Mouse (Mus musculus): ENCODE data around the gene Hoxa11. TPM values are rescaled to one million over a fixed set of nuclear protein-coding genes. Genes with fewer than 3 reads are reported as not detected.
A peak's percentile ranks its signal among the peaks of the same experiment; 100 is the strongest.

Hoxa11 gene
- polyA plus RNA-seq, 1 experiment from 2014 or later, result not detected

DNA sequence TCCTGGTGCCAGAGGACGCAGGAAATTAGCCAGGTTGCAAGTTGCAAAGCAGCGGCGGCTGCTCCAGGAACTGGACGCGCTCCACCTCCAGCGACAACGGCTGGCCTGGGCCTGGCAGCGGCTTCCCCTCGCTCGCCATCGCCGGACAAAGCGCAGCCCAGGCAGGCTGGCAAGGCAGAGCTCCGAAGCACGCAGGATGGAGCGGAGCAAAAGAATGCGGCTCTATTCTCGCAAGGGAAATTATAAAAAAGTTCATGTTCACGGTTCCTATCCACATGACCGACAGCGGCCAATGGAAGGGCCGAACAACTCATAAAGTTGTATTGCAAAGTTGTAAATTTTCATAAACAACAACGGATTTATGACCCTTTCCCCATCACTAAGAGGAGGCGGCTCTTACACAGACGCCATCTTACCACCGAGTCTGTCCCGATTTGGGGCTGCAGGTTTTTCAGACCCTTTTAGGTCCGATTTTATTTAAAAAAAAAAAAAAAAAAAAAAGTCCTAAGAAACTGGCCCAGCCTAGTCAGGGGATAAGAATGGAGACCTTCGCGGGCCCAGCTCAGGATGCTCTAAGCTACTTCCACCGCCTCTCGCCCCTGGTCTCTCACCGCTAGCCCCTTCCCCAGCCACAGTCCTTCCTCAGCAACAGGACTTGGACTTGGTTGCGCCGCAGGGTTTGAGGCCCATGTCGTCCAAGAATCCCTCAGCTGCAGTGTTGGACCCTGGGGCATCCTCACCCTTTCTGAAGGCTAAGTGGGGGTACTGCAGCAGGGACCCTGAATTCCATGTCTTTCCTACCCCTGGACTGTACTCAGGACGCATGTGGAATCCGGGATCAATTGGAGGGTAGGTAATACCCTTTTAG lies 32.3 kb downstream of the Hoxa11 start, which contains the start of the genes Hoxa3 and Gm28308:
Gene Hoxa3, minus strand, starts transcription at position 218 of the 868 bp plus-strand sequence.
Gene Gm28308, minus strand, starts transcription at position 221 of the 868 bp plus-strand sequence.
- Histone ChIP-seq H3K27ac (replicated peaks; ENCODE audit: low read depth, low read length) (no peak within 1 kb of the TSS), H3K4me2 (ENCODE audit: low read length) (no peak within 1 kb of the TSS)
- no peak for ATAC-seq (ENCODE audit: low FRiP score, low TSS enrichment)

GRCm38 (mm10) chr6:52212556-52213118 lies 33.0 kb downstream of the Hoxa11 start:
- DNase-seq (no peak), ATAC-seq (ENCODE audit: low FRiP score, low TSS enrichment) (no peak)
- Histone ChIP-seq H3K9ac (replicated peaks; ENCODE audit: low read length) (no peak overlapping the region), H3K27ac (replicated peaks; ENCODE audit: low read depth, low read length) (no peak overlapping the region), H3K27me3 (ENCODE audit: control insufficient read depth, insufficient read depth, low read length) (peaks cover 99% of the 10 kb centered on the region), H3K36me3 (ENCODE audit: control insufficient read depth, insufficient read depth, low read length) (no peaks in the 10 kb centered on the region), H3K4me1 (ENCODE audit: control insufficient read depth, insufficient read depth, low read length) (0 out of 2 replicates have a peak, but pooled peaks cover 3% of the 10 kb centered on the region), H3K9me3 (ENCODE audit: control insufficient read depth, low read length) (no peaks in the 10 kb centered on the region), H3K4me2 (ENCODE audit: low read length) (no peak overlapping the region), H3K4me3 (replicated peaks; ENCODE audit: low read depth, low read length) (no peak overlapping the region)
- WGBS, result 3% methylated on average over 22 of the region's 22 CpGs

More for the DNA sequence above, 32.3 kb downstream of the Hoxa11 start, which contains the start of the genes Hoxa3 and Gm28308:
- Histone ChIP-seq H3K9ac (replicated peaks; ENCODE audit: low read length) (no peak within 1 kb of the TSS), H3K27me3 (ENCODE audit: control insufficient read depth, insufficient read depth, low read length) (peaks cover 98% of the 10 kb centered on the region), H3K9me3 (ENCODE audit: control insufficient read depth, low read length) (no peaks in the 10 kb centered on the region), H3K4me1 (ENCODE audit: control insufficient read depth, insufficient read depth, low read length) (0 out of 2 replicates have a peak, but pooled peaks cover 3% of the 10 kb centered on the region), H3K4me3 (replicated peaks; ENCODE audit: low read depth, low read length) (no peak within 1 kb of the TSS), H3K36me3 (ENCODE audit: control insufficient read depth, insufficient read depth, low read length) (no peaks in the 10 kb centered on the region)
- WGBS, result 3% methylated on average over 38 of the region's 38 CpGs
- no peak for DNase-seq

DNA sequence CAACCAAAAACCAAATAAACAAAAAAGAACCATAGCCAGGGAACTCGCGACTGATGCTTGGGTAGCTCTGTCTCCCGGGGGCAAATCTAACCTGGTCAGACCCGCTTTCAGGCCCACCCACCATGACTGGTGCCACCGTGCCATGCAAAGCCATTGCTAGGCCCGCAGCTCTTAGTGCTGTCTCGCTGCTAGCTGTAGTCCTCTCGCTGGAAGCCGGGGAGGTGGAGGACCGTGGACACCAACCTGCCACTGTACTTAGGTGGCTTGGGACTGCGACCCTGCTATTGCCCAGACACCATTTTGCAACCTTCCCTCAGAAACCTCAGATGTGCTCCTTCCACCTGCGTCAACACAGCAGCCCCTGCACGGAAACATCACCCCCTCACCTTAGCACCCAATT lies 33.6 kb downstream of the Hoxa11 start:
- Histone ChIP-seq H3K9ac (replicated peaks; ENCODE audit: low read length) (no peak overlapping the region), H3K36me3 (ENCODE audit: control insufficient read depth, insufficient read depth, low read length) (no peaks in the 10 kb centered on the region), H3K27me3 (ENCODE audit: control insufficient read depth, insufficient read depth, low read length) (peaks cover 99% of the 10 kb centered on the region), H3K4me1 (ENCODE audit: control insufficient read depth, insufficient read depth, low read length) (0 out of 2 replicates have a peak, but pooled peaks cover under 1% of the 10 kb centered on the region), H3K4me2 (ENCODE audit: low read length) (no peak overlapping the region), H3K27ac (replicated peaks; ENCODE audit: low read depth, low read length) (no peak overlapping the region), H3K9me3 (ENCODE audit: control insufficient read depth, low read length) (no peaks in the 10 kb centered on the region), H3K4me3 (replicated peaks; ENCODE audit: low read depth, low read length) (no peak overlapping the region)
- 7% methylated on average over 13 of the region's 13 CpGs for WGBS
- no peak for DNase-seq
- ATAC-seq (ENCODE audit: low FRiP score, low TSS enrichment), result no peak

DNA sequence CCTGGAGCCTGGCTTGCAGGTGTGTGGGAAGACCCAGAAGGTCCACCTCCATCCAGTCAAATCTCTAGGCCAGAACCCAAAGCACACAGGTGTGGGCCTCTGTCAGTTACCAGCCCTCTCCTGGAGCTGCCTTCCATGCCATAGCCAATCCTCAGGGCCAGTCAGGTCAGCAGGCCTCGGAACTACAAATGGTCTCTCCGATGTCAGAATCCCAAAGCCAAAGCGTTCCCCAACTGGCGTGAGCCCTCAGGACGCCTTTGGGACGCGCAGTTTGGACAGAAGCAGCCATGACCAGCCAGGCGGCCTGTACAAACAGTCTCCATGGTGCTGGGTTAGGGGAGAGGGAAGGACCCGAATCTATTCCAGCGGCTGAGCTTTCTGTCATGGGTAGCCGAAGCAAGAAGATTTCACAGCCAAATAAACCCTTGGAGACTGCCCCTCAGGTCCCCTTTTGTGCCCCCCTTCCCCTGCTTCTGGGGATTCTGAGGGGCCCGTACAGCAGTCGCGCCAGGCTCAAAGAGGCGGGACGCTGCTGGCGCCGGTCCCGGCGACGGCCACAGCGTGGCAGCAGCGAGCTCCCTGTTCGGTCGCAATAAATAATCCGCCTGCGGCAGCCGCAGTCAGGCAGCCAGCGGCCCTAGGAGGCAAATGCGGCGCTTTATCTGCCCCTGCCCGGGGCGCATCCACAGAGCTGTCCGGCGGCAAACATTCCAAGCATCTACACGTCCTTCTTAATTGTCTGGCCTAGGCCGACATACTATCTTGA lies 34.3 kb downstream of the Hoxa11 start:
- ATAC-seq (ENCODE audit: low FRiP score, low TSS enrichment) (no peak), DNase-seq (peak; percentile 91)
- no peaks in the 10 kb centered on the region for H3K36me3 ChIP-seq (ENCODE audit: control insufficient read depth, insufficient read depth, low read length)
- H3K4me2 ChIP-seq (ENCODE audit: low read length), result no peak overlapping the region
- H3K4me1 ChIP-seq (ENCODE audit: control insufficient read depth, insufficient read depth, low read length), result no peaks in the 10 kb centered on the region
- peaks cover 99% of the 10 kb centered on the region for H3K27me3 ChIP-seq (ENCODE audit: control insufficient read depth, insufficient read depth, low read length)
- H3K9me3 ChIP-seq (ENCODE audit: control insufficient read depth, low read length), result no peaks in the 10 kb centered on the region
- under 1% methylated on average over 37 of the region's 37 CpGs for WGBS
- no peak overlapping the region for H3K4me3 ChIP-seq (replicated peaks; ENCODE audit: low read depth, low read length)
- H3K27ac ChIP-seq (replicated peaks; ENCODE audit: low read depth, low read length), result no peak overlapping the region
- H3K9ac ChIP-seq (replicated peaks; ENCODE audit: low read length), result no peak overlapping the region

GRCm38 (mm10) chr6:52209685-52210046 lies 35.9 kb downstream of the Hoxa11 start:
- H3K4me1 ChIP-seq (ENCODE audit: control insufficient read depth, insufficient read depth, low read length), result no peaks in the 10 kb centered on the region
- no peak overlapping the region for H3K4me3 ChIP-seq (replicated peaks; ENCODE audit: low read depth, low read length)
- DNase-seq, result no peak
- no peak overlapping the region for H3K9ac ChIP-seq (replicated peaks; ENCODE audit: low read length)
- ATAC-seq (ENCODE audit: low FRiP score, low TSS enrichment), result no peak
- 6% methylated on average over 12 of the region's 12 CpGs for WGBS
- peaks cover 99% of the 10 kb centered on the region for H3K27me3 ChIP-seq (ENCODE audit: control insufficient read depth, insufficient read depth, low read length)
- H3K9me3 ChIP-seq (ENCODE audit: control insufficient read depth, low read length), result no peaks in the 10 kb centered on the region
- H3K36me3 ChIP-seq (ENCODE audit: control insufficient read depth, insufficient read depth, low read length), result no peaks in the 10 kb centered on the region
- no peak overlapping the region for H3K4me2 ChIP-seq (ENCODE audit: low read length)
- no peak overlapping the region for H3K27ac ChIP-seq (replicated peaks; ENCODE audit: low read depth, low read length)

DNA sequence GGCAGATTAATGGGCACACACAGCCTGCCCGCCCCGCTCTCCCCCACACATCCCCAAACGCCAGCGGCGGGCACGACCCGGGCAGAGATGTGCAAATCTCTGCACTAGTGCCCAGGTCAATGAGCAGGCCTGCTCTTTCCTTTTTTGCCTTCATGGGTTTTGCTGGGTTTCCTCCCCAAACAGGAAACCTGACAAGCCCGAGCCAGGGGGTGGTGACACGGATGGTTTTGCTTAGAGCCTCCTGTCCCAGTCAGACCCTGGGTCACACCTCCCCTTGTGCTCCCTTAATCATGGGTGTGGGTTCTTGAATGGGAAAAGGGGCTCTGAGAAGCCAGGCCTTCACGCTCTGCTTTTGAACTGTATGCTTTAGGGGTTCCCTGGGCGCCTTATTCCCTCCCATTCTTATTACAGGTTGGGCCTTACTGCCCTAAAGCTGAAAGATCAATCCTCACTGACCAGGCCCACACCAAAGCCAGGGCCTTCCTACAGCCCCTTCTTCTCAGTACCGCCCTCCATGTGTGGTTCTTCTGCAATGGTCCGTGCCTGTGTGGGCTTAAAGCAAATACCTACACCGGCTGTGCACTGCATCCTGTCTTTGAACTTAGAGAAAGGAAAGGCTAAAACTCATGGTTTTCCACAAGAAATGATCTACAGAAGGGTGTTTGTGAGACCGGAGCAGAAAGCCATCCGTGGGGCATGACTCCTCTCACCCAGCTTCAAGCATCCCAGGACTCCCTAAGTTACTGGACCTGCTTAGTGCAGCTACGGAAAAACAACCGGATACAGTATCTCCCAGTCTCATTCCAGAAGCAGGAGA lies 36.5 kb downstream of the Hoxa11 start:
- no peak for DNase-seq
- Histone ChIP-seq H3K4me1 (ENCODE audit: control insufficient read depth, insufficient read depth, low read length) (no peaks in the 10 kb centered on the region), H3K36me3 (ENCODE audit: control insufficient read depth, insufficient read depth, low read length) (no peaks in the 10 kb centered on the region), H3K27ac (replicated peaks; ENCODE audit: low read depth, low read length) (no peak overlapping the region), H3K9ac (replicated peaks; ENCODE audit: low read length) (no peak overlapping the region), H3K4me3 (replicated peaks; ENCODE audit: low read depth, low read length) (no peak overlapping the region), H3K9me3 (ENCODE audit: control insufficient read depth, low read length) (no peaks in the 10 kb centered on the region), H3K27me3 (ENCODE audit: control insufficient read depth, insufficient read depth, low read length) (peaks cover 99% of the 10 kb centered on the region), H3K4me2 (ENCODE audit: low read length) (no peak overlapping the region)
- 2% methylated on average over 18 of the region's 18 CpGs for whole genome bisulfite sequencing
- no peak for ATAC-seq (ENCODE audit: low FRiP score, low TSS enrichment)

DNA sequence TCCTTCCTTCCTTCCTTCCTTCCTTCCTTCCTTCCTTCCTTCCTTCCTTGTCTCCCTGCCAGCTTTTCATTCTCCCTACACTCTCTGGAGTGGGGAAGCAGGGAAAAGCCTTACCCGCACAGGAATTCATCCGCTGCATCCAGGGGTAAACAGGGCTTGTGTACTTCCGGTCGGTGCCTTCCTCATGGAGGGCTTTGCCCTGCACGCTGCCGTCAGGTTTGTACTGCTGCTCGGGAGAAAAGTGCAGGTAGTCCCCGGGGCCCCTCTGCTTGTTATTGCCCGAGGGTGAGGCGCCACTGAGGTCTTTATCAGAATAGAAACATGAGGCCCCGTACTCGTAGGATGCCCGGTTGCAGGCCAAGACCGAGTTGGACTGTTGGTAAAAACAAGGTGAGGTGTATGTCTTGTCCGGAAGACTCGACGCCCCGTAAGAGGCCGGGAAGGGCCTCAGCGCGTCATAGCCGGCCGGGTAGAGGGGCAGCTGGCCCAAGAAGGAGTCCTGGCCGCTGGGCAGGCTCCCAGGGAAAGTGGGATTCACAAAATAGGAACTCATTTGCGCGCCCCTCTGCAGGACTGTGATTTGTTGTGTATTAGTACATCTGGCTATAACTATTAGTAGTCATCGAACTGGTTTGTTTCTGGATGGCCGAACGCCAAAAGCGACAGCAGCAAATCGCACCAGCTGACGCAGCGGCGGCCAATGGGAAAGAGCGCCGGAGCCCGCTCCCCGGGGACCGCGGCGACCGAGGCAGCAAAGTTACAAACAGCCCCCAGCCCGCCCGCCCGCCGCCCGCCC lies 37.3 kb downstream of the Hoxa11 start, which contains the start of gene Hoxa6:
Gene Hoxa6, minus strand, starts transcription at position 651 of the 796 bp plus-strand sequence.
- H3K4me3 ChIP-seq (replicated peaks; ENCODE audit: low read depth, low read length), result no peak within 1 kb of the TSS
- no peak within 1 kb of the TSS for H3K9ac ChIP-seq (replicated peaks; ENCODE audit: low read length)
- DNase-seq, result no peak
- no peaks in the 10 kb centered on the region for H3K9me3 ChIP-seq (ENCODE audit: control insufficient read depth, low read length)
- WGBS, result 2% methylated on average over 44 of the region's 47 CpGs
- ATAC-seq (ENCODE audit: low FRiP score, low TSS enrichment), result no peak
- peaks cover 99% of the 10 kb centered on the region for H3K27me3 ChIP-seq (ENCODE audit: control insufficient read depth, insufficient read depth, low read length)
- no peak within 1 kb of the TSS for H3K27ac ChIP-seq (replicated peaks; ENCODE audit: low read depth, low read length)
- H3K4me1 ChIP-seq (ENCODE audit: control insufficient read depth, insufficient read depth, low read length), result no peaks in the 10 kb centered on the region
- H3K4me2 ChIP-seq (ENCODE audit: low read length), result no peak within 1 kb of the TSS
- no peaks in the 10 kb centered on the region for H3K36me3 ChIP-seq (ENCODE audit: control insufficient read depth, insufficient read depth, low read length)

All from midbrain, embryonic 14.5 days (tissue).